Mouse (Mus musculus): ENCODE measurements around the gene Slit2. TPM values are rescaled to one million over a fixed set of nuclear protein-coding genes. Genes with fewer than 3 reads are reported as not detected.

Gene Slit2
- polyA plus RNA-seq, 1 experiment from 2014 or later = 9.1 TPM

- ATAC-seq (ENCODE audit: low FRiP score, low TSS enrichment) (no peak), DNase-seq (ENCODE audit: low spot score) (no peak)
- peak; percentile 58 for TF ChIP-seq CTCF (IDR thresholded peaks at IDR 0.05; ENCODE audit: low read depth)
- TF ChIP-seq EP300 (optimal IDR thresholded peaks at IDR 0.05) = no peak
- H3K4me3 ChIP-seq (ENCODE audit: low read depth, low read length) = no peak overlapping the region
- H3K9me3 ChIP-seq (ENCODE audit: control insufficient read depth, low read length) = no peaks in the 10 kb centered on the region
- no peak overlapping the region for H3K9ac ChIP-seq (ENCODE audit: low read length)
- 39% methylated on average over 5 of the region's 5 CpGs for WGBS
- H3K4me2 ChIP-seq (replicated peaks; ENCODE audit: low read depth) = no peak overlapping the region
- H3K4me1 ChIP-seq (replicated peaks; ENCODE audit: control insufficient read depth, insufficient read depth) = peaks cover 3% of the 10 kb centered on the region; the same call in 1 of the 2 replicates
- H3K27me3 ChIP-seq (ENCODE audit: control insufficient read depth, insufficient read depth, low read length) = 0 out of 2 replicates have a peak, but pooled peaks cover 2% of the 10 kb centered on the region
- no peaks in the 10 kb centered on the region for H3K36me3 ChIP-seq (ENCODE audit: control insufficient read depth, insufficient read depth, low read length)
- H3K27ac ChIP-seq (replicated peaks) = no peak overlapping the region
These were observed 2.5 kb upstream of the Slit2 start for GRCm38 (mm10) chr5:47980459-47980858.

GRCm38 (mm10) chr5:47981951-47982350, 987 bp upstream of the Slit2 start:
- TF ChIP-seq EP300 (optimal IDR thresholded peaks at IDR 0.05) = no peak
- no peak overlapping the region for H3K9ac ChIP-seq (ENCODE audit: low read length)
- H3K4me3 ChIP-seq (ENCODE audit: low read depth, low read length) = no peak overlapping the region
- WGBS = 60% methylated on average over 8 of the region's 8 CpGs
- H3K4me2 ChIP-seq (replicated peaks; ENCODE audit: low read depth) = no peak overlapping the region; the same call in 1 of the 2 replicates
- H3K27ac ChIP-seq (replicated peaks) = no peak overlapping the region
- ATAC-seq (ENCODE audit: low FRiP score, low TSS enrichment) (no peak), DNase-seq (ENCODE audit: low spot score) (no peak)
- H3K36me3 ChIP-seq (ENCODE audit: control insufficient read depth, insufficient read depth, low read length) = no peaks in the 10 kb centered on the region
- H3K27me3 ChIP-seq (ENCODE audit: control insufficient read depth, insufficient read depth, low read length) = 0 out of 2 replicates have a peak, but pooled peaks cover 2% of the 10 kb centered on the region
- no peaks in the 10 kb centered on the region for H3K9me3 ChIP-seq (ENCODE audit: control insufficient read depth, low read length)
- H3K4me1 ChIP-seq (replicated peaks; ENCODE audit: control insufficient read depth, insufficient read depth) = peaks cover 3% of the 10 kb centered on the region; the same call in 1 of the 2 replicates

- Histone ChIP-seq H3K4me1 (replicated peaks; ENCODE audit: control insufficient read depth, insufficient read depth) (peaks cover 3% of the 10 kb centered on the region; the same call in 1 of the 2 replicates), H3K4me3 (ENCODE audit: low read depth, low read length) (peak overlapping the region; percentile 62), H3K4me2 (replicated peaks; ENCODE audit: low read depth) (peak overlapping the region; percentile 95), H3K27me3 (ENCODE audit: control insufficient read depth, insufficient read depth, low read length) (0 out of 2 replicates have a peak, but pooled peaks cover 2% of the 10 kb centered on the region), H3K9ac (ENCODE audit: low read length) (peak overlapping the region; percentile 51), H3K36me3 (ENCODE audit: control insufficient read depth, insufficient read depth, low read length) (no peaks in the 10 kb centered on the region), H3K27ac (replicated peaks) (no peak overlapping the region), H3K9me3 (ENCODE audit: control insufficient read depth, low read length) (no peaks in the 10 kb centered on the region)
- ATAC-seq (ENCODE audit: low FRiP score, low TSS enrichment) = no peak
- under 1% methylated on average over 37 of the region's 38 CpGs for WGBS
- peak; percentile 23 for DNase-seq (ENCODE audit: low spot score)
- TF ChIP-seq CTCF (IDR thresholded peaks at IDR 0.05; ENCODE audit: low read depth) (no peak), EP300 (optimal IDR thresholded peaks at IDR 0.05) (no peak)
These were observed 1.0 kb downstream of the Slit2 start for GRCm38 (mm10) chr5:47983746-47984583.

- peak overlapping the region; percentile 57; the same call in 1 of the 2 replicates for H3K9ac ChIP-seq (ENCODE audit: low read length)
- no peak for ATAC-seq (ENCODE audit: low FRiP score, low TSS enrichment)
- peaks cover 3% of the 10 kb centered on the region; the same call in 1 of the 2 replicates for H3K4me1 ChIP-seq (replicated peaks; ENCODE audit: control insufficient read depth, insufficient read depth)
- 0 out of 2 replicates have a peak, but pooled peaks cover 2% of the 10 kb centered on the region for H3K27me3 ChIP-seq (ENCODE audit: control insufficient read depth, insufficient read depth, low read length)
- no peak for TF ChIP-seq EP300 (optimal IDR thresholded peaks at IDR 0.05)
- no peaks in the 10 kb centered on the region for H3K9me3 ChIP-seq (ENCODE audit: control insufficient read depth, low read length)
- no peak overlapping the region for H3K27ac ChIP-seq (replicated peaks)
- peak overlapping the region; percentile 95 for H3K4me2 ChIP-seq (replicated peaks; ENCODE audit: low read depth)
- H3K4me3 ChIP-seq (ENCODE audit: low read depth, low read length) = peak overlapping the region; percentile 62
- no peak for DNase-seq (ENCODE audit: low spot score)
- H3K36me3 ChIP-seq (ENCODE audit: control insufficient read depth, insufficient read depth, low read length) = no peaks in the 10 kb centered on the region
- 12% methylated on average over 23 of the region's 23 CpGs for WGBS
These were observed 1.8 kb downstream of the Slit2 start for GRCm38 (mm10) chr5:47984584-47985197.

- WGBS = 4% methylated on average over 13 of the region's 13 CpGs
- TF ChIP-seq CTCF (IDR thresholded peaks at IDR 0.05; ENCODE audit: low read depth) = no peak
- TF ChIP-seq EP300 (optimal IDR thresholded peaks at IDR 0.05) = no peak
These were observed 2.3 kb downstream of the Slit2 start for GRCm38 (mm10) chr5:47985198-47985631.

More at GRCm38 (mm10) chr5:47985198-47985631, 2.3 kb downstream of the Slit2 start:
- Histone ChIP-seq H3K4me1 (replicated peaks; ENCODE audit: control insufficient read depth, insufficient read depth) (peaks cover 3% of the 10 kb centered on the region; the same call in 1 of the 2 replicates), H3K4me2 (replicated peaks; ENCODE audit: low read depth) (peak overlapping the region; percentile 95), H3K9ac (ENCODE audit: low read length) (peak overlapping the region; percentile 57), H3K9me3 (ENCODE audit: control insufficient read depth, low read length) (no peaks in the 10 kb centered on the region), H3K27me3 (ENCODE audit: control insufficient read depth, insufficient read depth, low read length) (0 out of 2 replicates have a peak, but pooled peaks cover 2% of the 10 kb centered on the region), H3K36me3 (ENCODE audit: control insufficient read depth, insufficient read depth, low read length) (no peaks in the 10 kb centered on the region), H3K27ac (replicated peaks) (no peak overlapping the region), H3K4me3 (ENCODE audit: low read depth, low read length) (peak overlapping the region; percentile 62)
- DNase-seq (ENCODE audit: low spot score) (peak; percentile 38), ATAC-seq (ENCODE audit: low FRiP score, low TSS enrichment) (no peak)

Data from stomach, postnatal 0 days (tissue).